Mouse (Mus musculus) CD8-positive naive resting alpha-beta T cell, adult 57 days (primary cell): Measurements from ENCODE around the gene Acot4. TPM values are rescaled to one million over a fixed set of nuclear protein-coding genes. Genes with fewer than 3 reads are reported as not detected.

Experiments used
- total RNA-seq: library from RNA; stranded (reverse); gene quantifications from one replicate; pipeline ENCODE4 v1.2.4, GENCODE M21; 2023

Gene Acot4
- not detected for total RNA-seq

DNA sequence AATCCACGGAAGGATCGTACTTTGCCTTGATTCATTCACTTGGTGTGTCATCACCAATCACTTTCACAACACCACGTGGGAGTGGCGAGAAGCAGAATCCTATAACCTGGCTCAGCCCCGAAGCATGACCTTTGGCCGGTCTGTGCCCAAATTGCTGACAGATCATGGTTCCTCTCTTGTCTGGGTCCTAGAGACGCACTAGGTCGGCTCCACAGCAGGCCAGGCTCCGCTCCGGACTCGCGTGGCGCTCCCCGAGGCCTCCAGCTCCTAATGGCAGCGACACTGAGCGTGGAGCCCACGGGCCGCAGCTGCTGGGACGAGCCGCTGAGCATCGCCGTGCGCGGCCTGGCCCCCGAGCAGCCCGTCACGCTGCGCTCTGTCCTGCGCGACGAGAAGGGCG is at the start of gene Acot4:
TSS of gene Acot4 (plus strand) at position 139 of the 400 bp plus-strand sequence.

DNA sequence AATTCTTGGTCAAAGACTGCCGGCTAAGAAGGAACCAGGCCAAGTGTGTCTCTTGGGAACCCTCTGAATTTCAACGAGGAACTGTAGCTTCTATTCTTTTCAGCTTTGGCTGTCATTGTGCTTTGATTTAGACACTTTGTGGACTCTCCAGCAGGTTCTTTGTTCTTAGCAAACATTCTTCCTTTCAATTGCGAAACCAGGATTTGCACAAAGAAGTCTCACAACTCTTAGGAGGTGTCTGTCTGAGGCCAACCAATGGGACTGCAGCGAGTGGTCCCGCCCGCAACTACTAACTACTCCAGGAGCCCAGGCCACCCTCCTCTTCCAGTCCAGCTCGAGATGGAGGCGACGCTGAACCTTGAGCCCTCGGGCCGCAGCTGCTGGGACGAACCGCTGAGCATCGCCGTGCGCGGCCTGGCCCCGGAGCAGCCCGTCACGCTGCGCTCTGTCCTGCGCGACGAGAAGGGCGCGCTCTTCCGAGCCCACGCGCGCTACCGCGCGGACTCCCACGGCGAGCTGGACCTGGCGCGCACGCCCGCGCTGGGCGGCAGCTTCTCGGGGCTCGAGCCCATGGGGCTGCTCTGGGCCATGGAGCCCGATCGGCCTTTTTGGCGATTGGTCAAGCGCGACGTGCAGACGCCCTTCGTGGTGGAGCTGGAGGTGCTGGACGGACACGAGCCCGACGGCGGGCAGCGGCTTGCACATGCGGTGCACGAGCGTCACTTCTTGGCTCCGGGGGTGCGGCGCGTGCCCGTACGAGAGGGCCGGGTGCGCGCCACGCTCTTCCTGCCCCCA is 28.8 kb upstream of the Acot4 start, which contains the start of gene Acot1:
TSS of gene Acot1 (plus strand) at position 320 of the 795 bp plus-strand sequence.

DNA sequence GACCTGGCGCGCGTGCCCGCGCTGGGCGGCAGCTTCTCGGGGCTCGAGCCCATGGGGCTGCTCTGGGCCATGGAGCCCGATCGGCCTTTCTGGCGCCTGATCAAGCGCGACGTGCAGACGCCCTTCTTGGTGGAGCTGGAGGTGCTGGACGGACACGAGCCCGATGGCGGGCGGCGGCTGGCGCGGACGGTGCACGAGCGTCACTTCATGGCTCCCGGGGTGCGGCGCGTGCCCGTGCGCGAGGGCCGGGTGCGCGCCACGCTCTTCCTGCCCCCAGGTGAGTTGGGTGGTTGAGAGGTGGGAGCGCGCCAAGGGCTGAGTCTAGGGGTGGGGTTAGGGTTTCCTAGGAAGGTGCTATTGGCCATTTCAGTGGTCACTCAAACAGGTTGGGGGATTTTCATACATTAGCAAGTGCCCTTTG is 522 bp downstream of the Acot4 start, which contains the start of gene Gm49366:
TSS of gene Gm49366 (plus strand) at position 245 of the 421 bp plus-strand sequence.

DNA sequence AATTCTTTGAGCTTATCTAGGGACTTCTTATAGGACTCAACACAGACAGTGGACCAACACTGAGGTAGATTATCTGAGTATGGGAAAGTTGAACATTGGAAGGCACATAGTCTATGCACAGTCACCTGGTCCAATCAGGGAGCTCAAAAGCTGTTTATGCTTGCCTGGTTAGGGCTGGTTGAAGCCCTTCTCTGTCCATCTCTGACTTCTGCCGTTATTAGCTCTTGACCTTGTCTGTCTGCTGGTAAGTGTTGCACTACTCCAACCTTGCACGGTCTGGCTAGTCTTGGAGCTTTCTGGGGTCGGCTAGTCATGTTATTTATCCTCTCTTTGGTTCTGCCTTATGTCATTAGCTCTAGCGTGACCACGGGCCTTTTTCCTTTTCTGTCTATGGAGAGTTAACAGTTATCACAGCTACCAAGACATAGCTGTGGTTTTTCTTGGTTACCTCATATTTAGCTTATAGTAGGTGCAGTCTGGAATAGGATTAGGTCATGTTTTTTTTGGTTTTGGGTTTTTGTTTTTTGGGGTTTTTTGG is 13.8 kb downstream of the Acot4 start, which contains the start of gene Acot3:
TSS of gene Acot3 (plus strand) at position 208 of the 538 bp plus-strand sequence.

DNA sequence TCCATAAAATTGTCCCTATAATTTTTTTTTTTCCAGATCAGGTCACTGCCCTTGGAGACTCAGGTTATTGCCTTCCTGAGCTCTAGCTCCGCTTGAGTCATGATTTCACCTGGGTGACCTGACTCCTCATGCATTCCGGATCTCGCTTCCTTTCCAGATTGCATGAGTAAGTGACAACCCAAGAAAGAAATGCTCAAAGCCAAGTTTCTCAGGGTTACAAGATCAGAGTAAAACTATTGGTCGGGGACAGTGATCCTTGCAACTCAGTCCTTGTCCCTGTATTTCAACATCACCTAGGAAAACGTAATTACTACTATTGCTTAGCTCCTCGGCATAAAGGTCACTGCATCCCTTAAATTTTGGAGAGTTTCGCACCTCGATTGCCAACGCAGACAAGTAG is 30.8 kb downstream of the Acot4 start, which contains the start of gene Acot5:
TSS of gene Acot5 (plus strand) at position 340 of the 400 bp plus-strand sequence.

Other genes with a start within 250 kb of the Acot4 start
- gene Numb, start 116.4 kb upstream of the Acot4 start, total RNA-seq: 71.5 TPM
- 24.7 TPM for gene Riox1, start 87.8 kb upstream of the Acot4 start, total RNA-seq
- gene Heatr4, start 53.5 kb upstream of the Acot4 start, total RNA-seq: not detected
- gene Acot2, start 50.5 kb upstream of the Acot4 start, total RNA-seq: 57.0 TPM
- 10.5 TPM for gene Acot1, start 28.9 kb upstream of the Acot4 start, total RNA-seq
- gene Gm49366, start 556 bp downstream of the Acot4 start, total RNA-seq: not detected
- not detected for gene Acot3, start 13.8 kb downstream of the Acot4 start, total RNA-seq
- 0.40 TPM for gene Acot5, start 30.9 kb downstream of the Acot4 start, total RNA-seq
- 2.8 TPM for gene Acot6, start 62.3 kb downstream of the Acot4 start, total RNA-seq
- gene Dnal1, start 76.0 kb downstream of the Acot4 start, total RNA-seq: 1.2 TPM
- gene Pnma1, start 110.1 kb downstream of the Acot4 start, total RNA-seq: 9.3 TPM
- gene Elmsan1, start 180.5 kb downstream of the Acot4 start, total RNA-seq: 131 TPM
- gene Ptgr2, start 246.9 kb downstream of the Acot4 start, total RNA-seq: 18.7 TPM